Mouse (Mus musculus): ENCODE results near the gene Tubb3.
"Not testable (repeated sequence)": the region's sequence is repeated elsewhere in the genome, so short reads cannot be mapped to it uniquely, and the experiment has no call there.

Gene Tubb3

GRCm38 (mm10) chr8:123423441-123423840, 12.2 kb downstream of the Tubb3 start, which contains the start of gene Def8:
TSS of gene Def8 (plus strand) at chr8:123423527.
- Histone ChIP-seq H3K36me3 (ENCODE audit: insufficient read depth, low read length) (peaks cover 35% of the 10 kb centered on the region), H3K27me3 (ENCODE audit: insufficient read depth, low read length) (no peaks in the 10 kb centered on the region), H3K4me3 (replicated peaks; ENCODE audit: low read length) (no peak within 1 kb of the TSS), H3K9me3 (ENCODE audit: low read length) (peaks cover 3% of the 10 kb centered on the region; the same call in 1 of the 2 replicates), H3K4me1 (replicated peaks; ENCODE audit: low read depth, low read length) (peaks cover 33% of the 10 kb centered on the region)
- no peak for TF ChIP-seq NANOG (IDR thresholded peaks at IDR 0.05; ENCODE audit: borderline replicate concordance, low read length)
- TF ChIP-seq CTCF (conservative IDR thresholded peaks at IDR 0.05; ENCODE audit: low read length): no peak
- TF ChIP-seq POU5F1 (IDR thresholded peaks at IDR 0.05; ENCODE audit: borderline replicate concordance, low read length): no peak

GRCm38 (mm10) chr8:123426511-123427509, 15.6 kb downstream of the Tubb3 start:
- Histone ChIP-seq H3K4me1 (replicated peaks; ENCODE audit: low read depth, low read length) (peaks cover 16% of the 10 kb centered on the region), H3K4me3 (replicated peaks; ENCODE audit: low read length) (no peak overlapping the region), H3K27me3 (ENCODE audit: insufficient read depth, low read length) (no peaks in the 10 kb centered on the region), H3K9me3 (ENCODE audit: low read length) (no peaks in the 10 kb centered on the region), H3K36me3 (ENCODE audit: insufficient read depth, low read length) (peaks cover 2% of the 10 kb centered on the region; the same call in 1 of the 2 replicates)
- TF ChIP-seq POU5F1 (IDR thresholded peaks at IDR 0.05; ENCODE audit: borderline replicate concordance, low read length) (no peak), CTCF (conservative IDR thresholded peaks at IDR 0.05; ENCODE audit: low read length) (no peak), NANOG (IDR thresholded peaks at IDR 0.05; ENCODE audit: borderline replicate concordance, low read length) (no peak)

- Histone ChIP-seq H3K9me3 (ENCODE audit: low read length) (no peaks in the 10 kb centered on the region), H3K4me1 (replicated peaks; ENCODE audit: low read depth, low read length) (peaks cover 8% of the 10 kb centered on the region), H3K36me3 (ENCODE audit: insufficient read depth, low read length) (no peaks in the 10 kb centered on the region), H3K4me3 (replicated peaks; ENCODE audit: low read length) (no peak overlapping the region), H3K27me3 (ENCODE audit: insufficient read depth, low read length) (no peaks in the 10 kb centered on the region)
- no peak for TF ChIP-seq CTCF (conservative IDR thresholded peaks at IDR 0.05; ENCODE audit: low read length)
- no peak for TF ChIP-seq POU5F1 (IDR thresholded peaks at IDR 0.05; ENCODE audit: borderline replicate concordance, low read length)
- TF ChIP-seq NANOG (IDR thresholded peaks at IDR 0.05; ENCODE audit: borderline replicate concordance, low read length): no peak
Observed at GRCm38 (mm10) chr8:123427639-123428275, 16.5 kb downstream of the Tubb3 start.

- no peak for TF ChIP-seq POU5F1 (IDR thresholded peaks at IDR 0.05; ENCODE audit: borderline replicate concordance, low read length)
- no peak for TF ChIP-seq NANOG (IDR thresholded peaks at IDR 0.05; ENCODE audit: borderline replicate concordance, low read length)
- no peak for TF ChIP-seq CTCF (conservative IDR thresholded peaks at IDR 0.05; ENCODE audit: low read length)
- Histone ChIP-seq H3K9me3 (ENCODE audit: low read length) (no peaks in the 10 kb centered on the region), H3K36me3 (ENCODE audit: insufficient read depth, low read length) (no peaks in the 10 kb centered on the region)
Observed at GRCm38 (mm10) chr8:123428343-123428893, 17.2 kb downstream of the Tubb3 start.

GRCm38 (mm10) chr8:123428939-123429721, 17.9 kb downstream of the Tubb3 start:
- Histone ChIP-seq H3K4me1 (replicated peaks; ENCODE audit: low read depth, low read length) (no peaks in the 10 kb centered on the region), H3K27me3 (ENCODE audit: insufficient read depth, low read length) (no peaks in the 10 kb centered on the region), H3K4me3 (replicated peaks; ENCODE audit: low read length) (no peak overlapping the region), H3K9me3 (ENCODE audit: low read length) (no peaks in the 10 kb centered on the region), H3K36me3 (ENCODE audit: insufficient read depth, low read length) (no peaks in the 10 kb centered on the region)
- no peak for TF ChIP-seq NANOG (IDR thresholded peaks at IDR 0.05; ENCODE audit: borderline replicate concordance, low read length)
- no peak for TF ChIP-seq POU5F1 (IDR thresholded peaks at IDR 0.05; ENCODE audit: borderline replicate concordance, low read length)
- no peak for TF ChIP-seq CTCF (conservative IDR thresholded peaks at IDR 0.05; ENCODE audit: low read length)

More at GRCm38 (mm10) chr8:123428343-123428893, 17.2 kb downstream of the Tubb3 start:
- Histone ChIP-seq H3K4me3 (replicated peaks; ENCODE audit: low read length) (no peak overlapping the region), H3K27me3 (ENCODE audit: insufficient read depth, low read length) (no peaks in the 10 kb centered on the region), H3K4me1 (replicated peaks; ENCODE audit: low read depth, low read length) (peaks cover 1% of the 10 kb centered on the region; the same call in 1 of the 2 replicates)

- not testable (repeated sequence) for H3K27me3 ChIP-seq (ENCODE audit: insufficient read depth, low read length); H3K4me3 ChIP-seq (replicated peaks; ENCODE audit: low read length); H3K36me3 ChIP-seq (ENCODE audit: insufficient read depth, low read length); H3K9me3 ChIP-seq (ENCODE audit: low read length); H3K4me1 ChIP-seq (replicated peaks; ENCODE audit: low read depth, low read length)
Observed at GRCm38 (mm10) chr8:123429722-123430013, 18.4 kb downstream of the Tubb3 start.

- not testable (repeated sequence) for H3K4me3 ChIP-seq (replicated peaks; ENCODE audit: low read length); H3K36me3 ChIP-seq (ENCODE audit: insufficient read depth, low read length); H3K27me3 ChIP-seq (ENCODE audit: insufficient read depth, low read length); H3K9me3 ChIP-seq (ENCODE audit: low read length); H3K4me1 ChIP-seq (replicated peaks; ENCODE audit: low read depth, low read length)
Observed at GRCm38 (mm10) chr8:123430936-123431335, 19.7 kb downstream of the Tubb3 start.

All from E14TG2a.4 (cell line).